Mouse (Mus musculus) left cerebral cortex, postnatal 25 days (tissue): ENCODE results near the gene Zfp26. TPM values are rescaled to one million over a fixed set of nuclear protein-coding genes. Genes with fewer than 3 reads are reported as not detected.

Experiments
- DNase-seq, 2 experiments: peaks; one replicate each; pipeline ENCODE4 v3.0.0; 2022; ENCODE audit warnings: low spot score in 2 of 2, mixed read lengths in 1 of 2
- intact Hi-C: fragments of 180-260 bp; cut with DNase I; formaldehyde crosslinking; loops from one replicate; pipeline ENCODE4 v1.15.1; 2025
- total RNA-seq, 2 experiments: library from RNA; stranded (reverse); gene quantifications; 2 replicates each; pipeline ENCODE4 v1.2.3; 2021

The Zfp26 gene
- total RNA-seq, 2 experiments from 2014 or later: 23.6 to 25.7 TPM

GRCm38 (mm10) chr9:20383659-20384058, 76.3 kb downstream of the Zfp26 start:
- no peak for DNase-seq
- intact Hi-C loops: no loop called here

Other genes starting within 250 kb of the Zfp26 start
- not detected for gene Olfr871, start 248.0 kb downstream of the Zfp26 start, total RNA-seq
- gene Olfr872, start 223.0 kb downstream of the Zfp26 start, total RNA-seq: not detected
- gene Olfr39, start 177.8 kb downstream of the Zfp26 start, total RNA-seq: not detected
- gene Olfr873, start 161.6 kb downstream of the Zfp26 start, total RNA-seq: not detected
- not detected for gene Olfr18, start 124.1 kb downstream of the Zfp26 start, total RNA-seq
- 10 to 100 TPM in 1 of 2 experiments, 1 to 10 TPM in 1; 8.7 to 11.3 TPM for gene Zfp560, start 75.0 kb downstream of the Zfp26 start, total RNA-seq
- gene Zfp426, start 32.6 kb upstream of the Zfp26 start, total RNA-seq: 10 to 100 TPM; 26.8 to 27.6 TPM
- gene Zfp266, start 61.3 kb upstream of the Zfp26 start, total RNA-seq: 10 to 100 TPM; 43.6 to 47.8 TPM
- 10 to 100 TPM; 17.3 to 23.3 TPM for gene Zfp846, start 121.1 kb upstream of the Zfp26 start, total RNA-seq
- 100 to 1,000 TPM; 320 to 340 TPM for gene Ubl5, start 182.7 kb upstream of the Zfp26 start, total RNA-seq
- 10 to 100 TPM; 18.4 to 19.0 TPM for gene Fbxl12, start 184.6 kb upstream of the Zfp26 start, total RNA-seq
- 10 to 100 TPM; 42.8 to 47.4 TPM for gene Pin1, start 191.9 kb upstream of the Zfp26 start, total RNA-seq